Mouse (Mus musculus) layer of hippocampus, postnatal 25 days (tissue): ENCODE results near the gene Galnt2. TPM values are rescaled to one million over a fixed set of nuclear protein-coding genes. Genes with fewer than 3 reads are reported as not detected.

Experiments used
- DNase-seq, 2 experiments: peaks; one replicate each; pipeline ENCODE4 v3.0.0; 2022; ENCODE audit warnings: mixed read lengths in 2 of 2, low spot score in 1 of 2; ENCODE audit errors: extremely low spot score in 1 of 2
- total RNA-seq, 2 experiments: library from RNA; stranded (reverse); gene quantifications; 2 replicates each; pipeline ENCODE4 v1.2.3; 2021

Gene Galnt2
- total RNA-seq, 2 experiments from 2014 or later = 35.5 to 45.9 TPM

- no peak for DNase-seq
Observed at GRCm38 (mm10) chr8:124286461-124287124, 55.4 kb downstream of the Galnt2 start.

- no peak for DNase-seq
Observed at GRCm38 (mm10) chr8:124288215-124288864, 57.1 kb downstream of the Galnt2 start.

GRCm38 (mm10) chr8:124289481-124290050, 58.4 kb downstream of the Galnt2 start:
- DNase-seq = no peak

- no peak for DNase-seq
Observed at GRCm38 (mm10) chr8:124290911-124291691, 59.9 kb downstream of the Galnt2 start.

GRCm38 (mm10) chr8:124291693-124292092, 60.5 kb downstream of the Galnt2 start:
- no peak for DNase-seq

GRCm38 (mm10) chr8:124292965-124293364, 61.8 kb downstream of the Galnt2 start:
- no peak for DNase-seq

- DNase-seq = no peak
Observed at GRCm38 (mm10) chr8:124294425-124294824, 63.2 kb downstream of the Galnt2 start.

- no peak for DNase-seq
Observed at GRCm38 (mm10) chr8:124294900-124295299, 63.7 kb downstream of the Galnt2 start.

GRCm38 (mm10) chr8:124295357-124295756, 64.2 kb downstream of the Galnt2 start:
- DNase-seq = no peak

- DNase-seq = no peak
Observed at GRCm38 (mm10) chr8:124301512-124301911, 70.3 kb downstream of the Galnt2 start.

GRCm38 (mm10) chr8:124301935-124302555, 70.9 kb downstream of the Galnt2 start:
- no peak for DNase-seq

- no peak for DNase-seq
Observed at GRCm38 (mm10) chr8:124303211-124303902, 72.2 kb downstream of the Galnt2 start.

GRCm38 (mm10) chr8:124304141-124304540, 73.0 kb downstream of the Galnt2 start:
- DNase-seq = no peak

- DNase-seq = no peak
Observed at GRCm38 (mm10) chr8:124306574-124306973, 75.4 kb downstream of the Galnt2 start.

GRCm38 (mm10) chr8:124307700-124308099, 76.5 kb downstream of the Galnt2 start:
- no peak for DNase-seq

GRCm38 (mm10) chr8:124310509-124310908, 79.3 kb downstream of the Galnt2 start:
- DNase-seq = no peak

GRCm38 (mm10) chr8:124311111-124311510, 79.9 kb downstream of the Galnt2 start:
- no peak for DNase-seq

GRCm38 (mm10) chr8:124311723-124312122, 80.5 kb downstream of the Galnt2 start:
- DNase-seq = no peak

- no peak for DNase-seq
Observed at GRCm38 (mm10) chr8:124312228-124312627, 81.0 kb downstream of the Galnt2 start.

GRCm38 (mm10) chr8:124314803-124315202, 83.6 kb downstream of the Galnt2 start:
- peak in 1 of 2 experiments; percentile 33 for DNase-seq
